Mouse (Mus musculus): ENCODE results near the gene Eepd1.

The Eepd1 gene

DNA sequence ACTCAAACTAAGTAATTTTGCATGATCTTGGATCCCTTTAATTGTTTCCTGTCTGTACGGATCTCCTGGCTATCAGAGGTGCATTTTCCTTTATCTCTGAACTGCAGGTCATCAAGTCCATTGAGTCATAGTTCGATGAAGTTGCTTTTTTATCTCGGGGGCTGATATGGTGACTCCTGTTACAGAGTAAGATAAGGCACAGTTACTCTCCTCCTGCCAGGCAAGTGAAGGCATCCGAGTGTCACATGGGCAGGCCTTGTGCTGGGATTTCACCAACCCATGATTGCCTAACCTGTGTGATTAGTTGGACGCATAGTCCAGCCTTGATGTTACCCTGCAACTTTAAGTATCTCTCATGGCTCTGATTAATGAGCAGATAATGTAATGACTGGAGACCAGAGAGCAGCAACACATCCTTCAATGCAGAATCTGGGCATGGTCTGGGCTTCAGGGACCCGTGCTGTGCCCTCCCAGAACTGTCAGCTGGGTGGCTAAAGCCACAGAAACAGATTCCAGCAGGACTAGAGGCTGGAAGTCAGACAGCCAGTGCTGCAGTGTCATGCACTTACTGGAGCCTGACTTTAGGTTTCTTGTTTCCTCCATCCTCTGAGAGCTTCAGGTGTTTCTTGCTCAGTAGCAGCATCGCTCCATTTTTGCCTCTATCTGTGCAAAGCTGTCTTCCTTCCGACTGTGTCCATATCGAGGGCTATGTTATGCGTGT is 20.4 kb upstream of the Eepd1 start:
- no peaks in the 10 kb centered on the region for H3K27me3 ChIP-seq (ENCODE audit: insufficient read depth, low read length)
- no peaks in the 10 kb centered on the region for H3K36me3 ChIP-seq (ENCODE audit: insufficient read depth, low read length)
- no peak for TF ChIP-seq POU5F1 (IDR thresholded peaks at IDR 0.05; ENCODE audit: borderline replicate concordance, low read length)
- no peak for TF ChIP-seq CTCF (conservative IDR thresholded peaks at IDR 0.05; ENCODE audit: low read length)
- TF ChIP-seq NANOG (IDR thresholded peaks at IDR 0.05; ENCODE audit: borderline replicate concordance, low read length) = no peak
- H3K4me3 ChIP-seq (replicated peaks; ENCODE audit: low read length) = no peak overlapping the region
- H3K9me3 ChIP-seq (ENCODE audit: low read length) = 0 out of 2 replicates have a peak, but pooled peaks cover 4% of the 10 kb centered on the region
- H3K4me1 ChIP-seq (replicated peaks; ENCODE audit: low read depth, low read length) = no peaks in the 10 kb centered on the region

DNA sequence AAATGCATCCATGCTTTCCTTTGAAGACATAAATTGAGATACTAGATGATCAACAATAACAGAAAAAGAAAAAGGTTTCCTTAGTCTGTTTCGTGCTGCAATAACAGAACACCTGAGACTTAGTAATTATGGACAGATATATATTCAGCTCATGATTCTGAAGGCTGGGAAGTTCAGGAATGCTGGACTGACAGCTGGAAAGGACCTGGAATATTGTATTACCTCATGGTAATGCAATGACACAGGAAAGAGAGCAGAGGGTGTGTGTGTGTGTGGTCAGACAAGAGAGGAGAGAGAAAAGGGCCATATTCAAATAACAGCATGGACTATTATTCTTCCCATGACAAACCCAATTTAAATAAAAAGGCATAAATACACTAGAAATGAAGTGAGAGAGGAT is 17.0 kb upstream of the Eepd1 start:
- TF ChIP-seq CTCF (conservative IDR thresholded peaks at IDR 0.05; ENCODE audit: low read length) (no peak), NANOG (IDR thresholded peaks at IDR 0.05; ENCODE audit: borderline replicate concordance, low read length) (no peak), POU5F1 (IDR thresholded peaks at IDR 0.05; ENCODE audit: borderline replicate concordance, low read length) (no peak)
- H3K9me3 ChIP-seq (ENCODE audit: low read length) = no peaks in the 10 kb centered on the region

DNA sequence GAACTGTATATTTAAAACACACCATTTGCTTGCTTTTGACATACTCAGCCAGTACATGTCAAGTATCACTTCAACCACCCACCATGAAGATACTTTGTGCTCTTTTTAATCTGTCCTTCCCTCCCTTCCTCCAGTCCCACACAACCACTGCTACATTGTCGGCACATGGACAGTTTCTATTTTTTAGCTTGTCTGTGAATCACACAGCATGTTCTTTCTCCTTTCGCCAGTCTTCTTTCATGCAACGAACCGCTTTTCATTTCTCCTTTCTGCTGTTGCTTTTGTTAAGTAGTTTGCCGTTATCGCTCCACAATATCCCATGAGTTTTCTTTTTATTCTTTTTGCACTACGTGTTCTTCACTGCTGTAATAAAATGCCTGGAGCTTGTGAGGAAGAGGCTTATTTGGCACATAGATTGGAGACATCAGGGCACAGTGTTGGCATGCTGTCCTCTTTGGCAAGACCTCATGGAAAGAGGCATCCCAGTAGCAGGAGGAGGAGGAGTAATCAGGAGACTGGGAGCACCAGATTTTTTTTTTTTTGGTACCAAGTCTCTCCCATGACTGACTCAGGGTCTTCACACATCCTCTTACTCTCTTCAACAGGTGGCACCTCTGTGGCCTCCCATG is 1.8 kb upstream of the Eepd1 start:
- Histone ChIP-seq H3K36me3 (ENCODE audit: insufficient read depth, low read length) (no peaks in the 10 kb centered on the region), H3K4me3 (replicated peaks; ENCODE audit: low read length) (no peak overlapping the region), H3K9me3 (ENCODE audit: low read length) (no peaks in the 10 kb centered on the region), H3K4me1 (replicated peaks; ENCODE audit: low read depth, low read length) (peaks cover 22% of the 10 kb centered on the region), H3K27me3 (ENCODE audit: insufficient read depth, low read length) (peaks cover 29% of the 10 kb centered on the region)
- TF ChIP-seq CTCF (conservative IDR thresholded peaks at IDR 0.05; ENCODE audit: low read length) (no peak), POU5F1 (IDR thresholded peaks at IDR 0.05; ENCODE audit: borderline replicate concordance, low read length) (no peak), NANOG (IDR thresholded peaks at IDR 0.05; ENCODE audit: borderline replicate concordance, low read length) (no peak)

More for the DNA sequence above, 17.0 kb upstream of the Eepd1 start:
- H3K27me3 ChIP-seq (ENCODE audit: insufficient read depth, low read length) = no peaks in the 10 kb centered on the region
- H3K36me3 ChIP-seq (ENCODE audit: insufficient read depth, low read length) = no peaks in the 10 kb centered on the region
- no peak overlapping the region for H3K4me3 ChIP-seq (replicated peaks; ENCODE audit: low read length)
- no peaks in the 10 kb centered on the region for H3K4me1 ChIP-seq (replicated peaks; ENCODE audit: low read depth, low read length)

DNA sequence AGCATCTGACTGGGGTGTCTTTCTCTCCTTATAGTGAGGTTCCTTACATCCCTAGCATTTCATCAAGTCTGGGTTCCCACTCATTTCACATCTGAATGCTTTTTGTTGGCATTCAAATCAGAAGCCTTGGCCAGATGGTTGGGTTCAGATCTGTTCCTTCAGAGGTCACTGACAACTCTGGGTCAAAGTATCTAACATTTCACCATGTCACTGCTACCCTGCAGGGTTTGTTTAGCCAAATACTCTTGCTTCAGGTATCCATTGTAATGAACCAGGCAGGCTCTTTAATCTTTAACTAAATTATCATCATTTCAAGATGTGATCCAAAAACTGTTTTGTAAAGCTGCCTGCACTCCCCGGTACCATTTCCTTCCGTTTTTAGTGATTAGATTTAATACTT is 671 bp upstream of the Eepd1 start:
- Histone ChIP-seq H3K4me3 (replicated peaks; ENCODE audit: low read length) (no peak overlapping the region), H3K36me3 (ENCODE audit: insufficient read depth, low read length) (no peaks in the 10 kb centered on the region), H3K4me1 (replicated peaks; ENCODE audit: low read depth, low read length) (peaks cover 22% of the 10 kb centered on the region), H3K9me3 (ENCODE audit: low read length) (no peaks in the 10 kb centered on the region), H3K27me3 (ENCODE audit: insufficient read depth, low read length) (peaks cover 33% of the 10 kb centered on the region)
- TF ChIP-seq NANOG (IDR thresholded peaks at IDR 0.05; ENCODE audit: borderline replicate concordance, low read length) = no peak
- no peak for TF ChIP-seq POU5F1 (IDR thresholded peaks at IDR 0.05; ENCODE audit: borderline replicate concordance, low read length)
- no peak for TF ChIP-seq CTCF (conservative IDR thresholded peaks at IDR 0.05; ENCODE audit: low read length)

DNA sequence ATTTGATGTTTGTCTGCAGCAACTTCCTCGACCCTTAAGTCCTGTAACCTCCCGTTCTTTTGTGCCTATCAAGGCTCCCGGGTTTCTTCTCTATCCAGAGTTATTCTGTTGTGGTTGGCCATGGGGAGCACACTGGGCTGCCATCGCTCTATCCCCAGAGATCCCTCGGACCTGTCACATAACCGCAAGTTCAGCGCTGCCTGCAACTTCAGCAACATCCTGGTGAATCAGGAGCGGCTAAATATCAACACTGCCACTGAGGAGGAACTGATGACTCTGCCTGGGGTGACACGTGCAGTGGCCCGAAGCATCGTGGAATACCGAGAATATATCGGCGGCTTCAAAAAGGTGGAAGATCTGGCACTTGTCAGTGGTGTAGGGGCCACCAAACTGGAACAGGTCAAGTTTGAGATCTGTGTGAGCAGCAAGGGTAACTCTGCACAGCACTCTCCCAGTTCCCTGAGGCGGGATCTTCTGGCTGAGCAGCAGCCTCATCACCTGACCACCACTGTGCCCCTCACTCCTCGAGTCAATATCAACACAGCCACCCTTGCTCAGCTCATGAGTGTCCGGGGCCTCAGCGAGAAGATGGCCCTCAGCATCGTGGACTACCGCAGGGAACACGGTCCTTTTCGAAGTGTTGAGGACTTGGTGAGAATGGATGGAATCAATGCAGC is 1.1 kb downstream of the Eepd1 start:
- Histone ChIP-seq H3K4me1 (replicated peaks; ENCODE audit: low read depth, low read length) (peaks cover 29% of the 10 kb centered on the region), H3K36me3 (ENCODE audit: insufficient read depth, low read length) (no peaks in the 10 kb centered on the region), H3K27me3 (ENCODE audit: insufficient read depth, low read length) (peaks cover 33% of the 10 kb centered on the region), H3K9me3 (ENCODE audit: low read length) (no peaks in the 10 kb centered on the region), H3K4me3 (replicated peaks; ENCODE audit: low read length) (peak overlapping the region; percentile 90)
- TF ChIP-seq NANOG (IDR thresholded peaks at IDR 0.05; ENCODE audit: borderline replicate concordance, low read length) (no peak), POU5F1 (IDR thresholded peaks at IDR 0.05; ENCODE audit: borderline replicate concordance, low read length) (no peak), CTCF (conservative IDR thresholded peaks at IDR 0.05; ENCODE audit: low read length) (no peak)

DNA sequence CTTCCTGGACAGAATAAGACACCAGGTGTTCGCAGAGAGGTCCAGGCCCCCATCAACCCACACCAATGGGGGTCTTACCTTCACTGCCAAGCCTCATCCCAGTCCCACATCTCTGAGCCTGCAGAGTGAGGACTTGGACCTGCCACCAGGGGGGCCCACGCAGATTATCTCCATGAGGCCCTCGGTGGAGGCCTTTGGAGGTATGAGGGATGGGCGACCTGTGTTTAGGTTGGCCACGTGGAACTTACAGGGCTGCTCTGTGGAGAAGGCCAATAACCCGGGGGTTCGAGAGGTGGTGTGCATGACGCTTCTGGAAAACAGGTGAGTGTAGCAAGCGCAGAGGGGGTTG is 1.6 kb downstream of the Eepd1 start:
- Histone ChIP-seq H3K27me3 (ENCODE audit: insufficient read depth, low read length) (peaks cover 30% of the 10 kb centered on the region), H3K4me3 (replicated peaks; ENCODE audit: low read length) (peak overlapping the region; percentile 90; the same call in 1 of the 2 replicates), H3K4me1 (replicated peaks; ENCODE audit: low read depth, low read length) (peaks cover 34% of the 10 kb centered on the region), H3K9me3 (ENCODE audit: low read length) (no peaks in the 10 kb centered on the region), H3K36me3 (ENCODE audit: insufficient read depth, low read length) (no peaks in the 10 kb centered on the region)
- TF ChIP-seq NANOG (IDR thresholded peaks at IDR 0.05; ENCODE audit: borderline replicate concordance, low read length) (no peak), CTCF (conservative IDR thresholded peaks at IDR 0.05; ENCODE audit: low read length) (no peak), POU5F1 (IDR thresholded peaks at IDR 0.05; ENCODE audit: borderline replicate concordance, low read length) (no peak)

DNA sequence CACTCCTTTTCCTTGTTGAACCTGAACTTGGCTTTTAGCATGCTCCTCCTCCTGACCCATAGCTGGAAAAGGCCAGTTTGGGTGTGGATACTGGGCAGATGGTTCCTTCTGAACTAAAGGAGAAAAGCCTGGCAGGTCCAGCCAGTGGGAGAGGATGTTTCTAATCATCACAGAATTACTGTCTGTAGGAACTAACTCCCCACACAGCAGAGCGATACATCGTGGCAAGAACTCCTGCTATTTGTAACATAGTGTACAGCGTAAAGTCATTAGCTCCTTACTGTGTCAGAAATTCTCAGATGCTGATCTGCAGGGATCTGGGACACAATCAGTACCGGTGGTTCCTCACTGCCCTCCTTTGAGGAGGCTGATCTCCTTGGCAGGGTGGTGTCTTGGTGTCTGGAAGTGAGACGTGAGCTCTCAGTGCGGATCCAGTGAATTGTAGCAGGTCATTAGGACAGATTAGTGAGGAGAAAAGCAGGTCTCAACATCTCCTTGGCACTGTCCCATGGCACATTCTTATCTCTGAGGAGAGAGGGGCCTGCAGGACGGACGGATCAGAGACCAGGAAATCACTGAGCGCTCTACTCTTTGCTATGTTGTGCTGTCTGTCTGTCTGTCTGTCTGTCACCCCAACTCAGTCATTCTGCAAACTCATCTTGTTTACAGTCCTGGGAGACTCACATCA is 2.7 kb downstream of the Eepd1 start:
- Histone ChIP-seq H3K4me1 (replicated peaks; ENCODE audit: low read depth, low read length) (peaks cover 45% of the 10 kb centered on the region), H3K27me3 (ENCODE audit: insufficient read depth, low read length) (peaks cover 28% of the 10 kb centered on the region), H3K4me3 (replicated peaks; ENCODE audit: low read length) (no peak overlapping the region), H3K9me3 (ENCODE audit: low read length) (no peaks in the 10 kb centered on the region), H3K36me3 (ENCODE audit: insufficient read depth, low read length) (no peaks in the 10 kb centered on the region)
- TF ChIP-seq POU5F1 (IDR thresholded peaks at IDR 0.05; ENCODE audit: borderline replicate concordance, low read length) = no peak
- no peak for TF ChIP-seq CTCF (conservative IDR thresholded peaks at IDR 0.05; ENCODE audit: low read length)
- TF ChIP-seq NANOG (IDR thresholded peaks at IDR 0.05; ENCODE audit: borderline replicate concordance, low read length) = no peak

DNA sequence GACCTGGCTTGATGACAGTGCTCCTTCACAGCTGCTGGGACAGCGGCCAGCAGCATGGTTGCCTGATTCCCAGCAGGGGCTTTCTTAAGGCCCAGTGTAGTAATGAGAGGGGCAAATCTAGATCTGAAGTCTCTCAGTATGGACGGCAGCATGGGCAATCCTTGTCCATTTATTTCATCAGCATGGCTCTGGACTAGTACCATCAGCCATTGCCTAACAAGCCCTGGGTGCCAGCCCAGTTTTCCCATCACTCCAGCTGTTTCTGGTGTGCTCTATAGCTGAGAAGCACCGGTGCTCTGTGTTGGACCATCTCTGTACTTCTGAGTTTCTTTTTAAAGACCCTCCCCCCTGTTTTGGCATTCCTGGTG is 3.3 kb downstream of the Eepd1 start:
- H3K36me3 ChIP-seq (ENCODE audit: insufficient read depth, low read length) = no peaks in the 10 kb centered on the region
- no peaks in the 10 kb centered on the region for H3K9me3 ChIP-seq (ENCODE audit: low read length)
- no peak overlapping the region for H3K4me3 ChIP-seq (replicated peaks; ENCODE audit: low read length)
- TF ChIP-seq NANOG (IDR thresholded peaks at IDR 0.05; ENCODE audit: borderline replicate concordance, low read length) = no peak
- TF ChIP-seq CTCF (conservative IDR thresholded peaks at IDR 0.05; ENCODE audit: low read length) = no peak
- no peak for TF ChIP-seq POU5F1 (IDR thresholded peaks at IDR 0.05; ENCODE audit: borderline replicate concordance, low read length)
- H3K4me1 ChIP-seq (replicated peaks; ENCODE audit: low read depth, low read length) = peaks cover 46% of the 10 kb centered on the region
- peaks cover 28% of the 10 kb centered on the region for H3K27me3 ChIP-seq (ENCODE audit: insufficient read depth, low read length)
